Mouse (Mus musculus) kidney, postnatal 10 days (tissue): Measurements from ENCODE around the gene 1700018G05Rik.
"Not testable (repeated sequence)": the region's sequence is repeated elsewhere in the genome, so short reads cannot be mapped to it uniquely, and the experiment has no call there.

Source experiments
- DNase-seq: peaks from one replicate; pipeline ENCODE4 v3.0.0; 2021; ENCODE audit warnings: mixed read lengths

Gene 1700018G05Rik

GRCm38 (mm10) chrX:102928072-102928471 lies at the start of gene 1700018G05Rik:
TSS of gene 1700018G05Rik (plus strand) at chrX:102928372.
- DNase-seq, result not testable (repeated sequence)

- not testable (repeated sequence) for DNase-seq
Measured at GRCm38 (mm10) chrX:102908587-102908986, 19.6 kb upstream of the 1700018G05Rik start, which contains the start of the genes Dmrtc1a and 1700011M02Rik. TSS of gene Dmrtc1a (minus strand) at chrX:102908687. TSS of gene 1700011M02Rik (plus strand) at chrX:102908905.

GRCm38 (mm10) chrX:102914823-102915222 lies 13.3 kb upstream of the 1700018G05Rik start:
- DNase-seq, result not testable (repeated sequence)

- peak; percentile 51 for DNase-seq
Measured at GRCm38 (mm10) chrX:102926707-102927106, 1.5 kb upstream of the 1700018G05Rik start.

GRCm38 (mm10) chrX:102932992-102933570 lies 4.9 kb downstream of the 1700018G05Rik start:
- DNase-seq, result no peak

- peak; percentile 51 for DNase-seq
Measured at GRCm38 (mm10) chrX:102933571-102934394, 5.6 kb downstream of the 1700018G05Rik start.

- no peak for DNase-seq
Measured at GRCm38 (mm10) chrX:102934395-102934764, 6.2 kb downstream of the 1700018G05Rik start.

- no peak for DNase-seq
Measured at GRCm38 (mm10) chrX:102936743-102937142, 8.6 kb downstream of the 1700018G05Rik start.

- not testable (repeated sequence) for DNase-seq
Measured at GRCm38 (mm10) chrX:102950136-102950535, 22.0 kb downstream of the 1700018G05Rik start.

- peak; percentile 27 for DNase-seq
Measured at GRCm38 (mm10) chrX:102958917-102959316, 30.7 kb downstream of the 1700018G05Rik start.

- DNase-seq, result no peak
Measured at GRCm38 (mm10) chrX:102960581-102960980, 32.4 kb downstream of the 1700018G05Rik start.
